Mouse (Mus musculus) limb, embryonic 12.5 days (tissue): ENCODE data around the gene D630045J12Rik. TPM values are rescaled to one million over a fixed set of nuclear protein-coding genes. Genes with fewer than 3 reads are reported as not detected.

Source experiments
- ATAC-seq: fragments of 200-750 bp; cut with Nextera tagmentation; 2 replicates; pipeline ENCODE4 v1.8.0; 2017; ENCODE audit warnings: low read depth, moderate TSS enrichment; ENCODE audit not compliant: insufficient number of reproducible peaks, insufficient read depth, low FRiP score, low TSS enrichment
- H3K27ac ChIP-seq: fragments of 300-500 bp; sonication (generic); 2 replicates; pipeline ENCODE4 v1.5.1; 2016; ENCODE audit warnings: mild to moderate bottlenecking, moderate library complexity
- H3K27me3 ChIP-seq: fragments of 300-500 bp; sonication (generic); 2 replicates; pipeline ENCODE4 v1.6.1; 2016; ENCODE audit warnings: mild to moderate bottlenecking, moderate library complexity
- H3K36me3 ChIP-seq: fragments of 300-500 bp; sonication (generic); 2 replicates; pipeline ENCODE4 v1.6.1; 2016; ENCODE audit warnings: mild to moderate bottlenecking, moderate library complexity
- H3K4me1 ChIP-seq: fragments of 300-500 bp; sonication (generic); replicated peaks from 2 replicates; pipeline ENCODE4 v1.6.1; 2016
- H3K4me2 ChIP-seq: fragments of 300-500 bp; sonication (generic); 2 replicates; pipeline ENCODE4 v1.6.1; 2016; ENCODE audit warnings: mild to moderate bottlenecking, moderate library complexity
- H3K4me3 ChIP-seq: fragments of 300-500 bp; sonication (generic); replicated peaks from 2 replicates; pipeline ENCODE4 v1.5.1; 2016; ENCODE audit warnings: mild to moderate bottlenecking
- H3K9ac ChIP-seq: fragments of 300-500 bp; sonication (generic); replicated peaks from 2 replicates; pipeline ENCODE4 v1.6.1; 2016; ENCODE audit warnings: mild to moderate bottlenecking, moderate library complexity
- H3K9me3 ChIP-seq: fragments of 300-500 bp; sonication (generic); 2 replicates; pipeline ENCODE4 v1.6.1; 2016; ENCODE audit warnings: mild to moderate bottlenecking, moderate library complexity
- whole genome bisulfite sequencing: fragments of 180-500 bp; shearing (Covaris S2); methylation state at CpG from one replicate; pipeline ENCODE4 v1.1.7; 2016; 5-methylcytosine and 5-hydroxymethylcytosine counted together
- polyA plus RNA-seq: library from polyadenylated mRNA; unstranded; fragments of >200 nt; fragmentation: Nextera tagmentation; extraction: Ambion mirVana; gene quantifications from 2 replicates; pipeline ENCODE4 v1.2.1, GENCODE M21; 2016

D630045J12Rik gene
- polyA plus RNA-seq, 1 experiment from 2014 or later, result 7.6 TPM

- Histone ChIP-seq H3K9me3 (no peaks in the 10 kb centered on the region), H3K36me3 (peaks cover 67% of the 10 kb centered on the region), H3K27ac (no peak overlapping the region), H3K4me3 (no peak overlapping the region), H3K9ac (no peak overlapping the region), H3K4me2 (no peak overlapping the region), H3K4me1 (peaks cover 15% of the 10 kb centered on the region), H3K27me3 (no peaks in the 10 kb centered on the region)
- ATAC-seq, result no peak
- WGBS, result 89% methylated on average over 8 of the region's 8 CpGs
These were observed 67.4 kb downstream of the D630045J12Rik start for GRCm38 (mm10) chr6:38186312-38186950.

- Histone ChIP-seq H3K4me2 (no peak overlapping the region), H3K27me3 (no peaks in the 10 kb centered on the region), H3K36me3 (peaks cover 72% of the 10 kb centered on the region), H3K4me3 (no peak overlapping the region), H3K9ac (no peak overlapping the region), H3K4me1 (peaks cover 24% of the 10 kb centered on the region), H3K27ac (0 out of 2 replicates have a peak overlapping the region, but pooled peaks have one; percentile 31), H3K9me3 (no peaks in the 10 kb centered on the region)
- ATAC-seq, result no peak
- 58% methylated on average over 8 of the region's 8 CpGs for WGBS
These were observed 69.0 kb downstream of the D630045J12Rik start for GRCm38 (mm10) chr6:38184791-38185190.

DNA sequence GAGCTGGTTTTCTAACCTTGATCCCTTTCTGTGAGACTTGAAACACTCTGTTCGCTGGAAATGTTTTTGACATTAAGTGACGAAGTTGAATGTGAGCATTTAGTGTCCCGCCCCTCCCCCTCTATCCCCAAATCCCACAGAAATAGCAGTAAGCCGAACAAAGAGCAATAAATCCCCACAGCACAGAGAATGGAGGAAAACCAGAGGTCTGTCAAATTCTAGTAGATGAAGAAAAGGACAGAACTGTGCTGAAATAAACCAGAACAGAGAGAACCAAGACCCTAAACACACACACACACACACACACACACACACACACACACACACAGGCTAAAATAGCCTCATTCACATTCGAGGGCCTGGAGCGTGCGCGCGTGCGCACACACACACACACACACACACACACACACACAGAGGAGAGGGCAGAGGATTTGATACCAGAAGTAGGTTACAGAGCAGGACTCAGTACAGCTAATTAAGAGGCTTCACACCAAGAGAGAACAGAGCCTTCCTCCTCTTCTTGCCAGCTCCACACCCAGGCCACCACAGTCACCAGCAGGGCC, 72.0 kb downstream of the D630045J12Rik start:
- H3K36me3 ChIP-seq, result peaks cover 75% of the 10 kb centered on the region
- H3K4me1 ChIP-seq, result peaks cover 24% of the 10 kb centered on the region
- no peak overlapping the region for H3K4me3 ChIP-seq
- H3K27me3 ChIP-seq, result no peaks in the 10 kb centered on the region
- peak overlapping the region; percentile 89 for H3K27ac ChIP-seq
- H3K9me3 ChIP-seq, result no peaks in the 10 kb centered on the region
- H3K9ac ChIP-seq, result 0 out of 2 replicates have a peak overlapping the region, but pooled peaks have one; percentile 32
- ATAC-seq, result peak; percentile 52
- WGBS, result 69% methylated on average over 9 of the region's 10 CpGs
- no peak overlapping the region for H3K4me2 ChIP-seq

DNA sequence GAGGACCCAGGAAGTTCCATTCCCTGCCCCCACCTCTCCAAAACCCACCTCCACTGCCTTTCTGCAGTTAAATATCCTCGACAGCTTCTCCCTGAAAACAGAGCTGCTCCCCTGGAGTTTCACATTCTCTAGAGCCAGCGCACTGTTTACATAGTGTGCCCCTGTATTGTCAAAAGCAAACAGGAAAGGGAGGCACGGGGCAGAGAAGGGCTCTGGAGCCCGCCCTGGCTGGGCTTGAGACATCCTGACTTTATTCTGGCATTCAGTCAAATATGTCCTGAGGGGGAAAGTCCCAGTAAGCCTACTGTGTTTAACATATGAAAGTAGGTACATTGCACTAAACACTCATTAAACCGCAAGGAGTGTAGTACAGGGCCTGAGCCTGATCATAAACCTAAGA, 73.1 kb downstream of the D630045J12Rik start:
- no peaks in the 10 kb centered on the region for H3K27me3 ChIP-seq
- H3K27ac ChIP-seq, result peak overlapping the region; percentile 89
- H3K4me2 ChIP-seq, result no peak overlapping the region
- no peaks in the 10 kb centered on the region for H3K9me3 ChIP-seq
- ATAC-seq, result no peak
- 67% methylated on average over 5 of the region's 5 CpGs for WGBS
- no peak overlapping the region for H3K9ac ChIP-seq
- H3K4me1 ChIP-seq, result peaks cover 24% of the 10 kb centered on the region
- H3K4me3 ChIP-seq, result no peak overlapping the region
- H3K36me3 ChIP-seq, result peaks cover 77% of the 10 kb centered on the region

DNA sequence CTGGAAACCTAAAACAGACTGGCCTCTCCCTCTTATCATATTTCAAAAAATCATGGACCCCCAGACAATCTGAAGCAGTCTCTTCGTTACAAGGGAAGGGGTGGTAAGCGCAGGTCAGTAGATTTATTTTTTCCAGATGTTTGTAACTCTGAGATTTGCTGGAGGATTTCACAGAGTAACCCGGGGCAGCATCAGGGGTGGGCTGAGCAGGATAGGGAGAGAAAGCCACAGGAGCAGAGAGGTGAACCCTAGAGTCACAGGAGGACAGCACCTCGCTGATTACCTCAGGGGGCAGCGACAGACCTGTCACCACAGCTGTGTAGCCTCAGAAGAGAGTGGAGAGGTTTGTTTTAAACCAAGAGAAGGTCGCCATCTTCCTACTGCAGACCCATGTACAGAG, 88.4 kb downstream of the D630045J12Rik start:
- no peaks in the 10 kb centered on the region; the same call in 1 of the 2 replicates for H3K9me3 ChIP-seq
- 17% methylated on average over 6 of the region's 6 CpGs for WGBS
- peaks cover 35% of the 10 kb centered on the region for H3K4me1 ChIP-seq
- H3K27ac ChIP-seq, result peak overlapping the region; percentile 83
- H3K27me3 ChIP-seq, result no peaks in the 10 kb centered on the region
- ATAC-seq, result peak; percentile 50
- H3K4me2 ChIP-seq, result peak overlapping the region; percentile 6
- no peak overlapping the region for H3K9ac ChIP-seq
- no peak overlapping the region for H3K4me3 ChIP-seq
- H3K36me3 ChIP-seq, result peaks cover 56% of the 10 kb centered on the region

DNA sequence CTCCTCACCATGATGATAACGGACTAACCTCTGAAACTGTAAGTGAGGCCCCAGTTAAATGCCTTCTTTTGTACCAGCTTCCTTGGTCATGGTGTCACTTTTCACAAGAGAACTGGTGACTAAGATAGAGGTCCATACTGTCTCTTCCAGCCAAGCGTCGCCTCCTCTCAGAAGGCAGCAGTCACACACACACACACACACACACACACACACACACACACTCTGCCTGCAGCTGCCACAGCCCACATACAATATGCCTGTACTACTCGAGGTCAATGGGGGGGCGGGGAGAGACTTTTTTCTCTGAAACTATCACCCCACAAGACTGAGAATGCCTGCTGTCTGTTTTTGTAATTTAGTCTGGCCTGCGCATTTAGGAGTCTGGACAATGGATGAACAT, 89.1 kb downstream of the D630045J12Rik start:
- Histone ChIP-seq H3K27ac (peak overlapping the region; percentile 83), H3K4me3 (no peak overlapping the region), H3K4me1 (peaks cover 37% of the 10 kb centered on the region), H3K36me3 (peaks cover 49% of the 10 kb centered on the region), H3K27me3 (no peaks in the 10 kb centered on the region), H3K4me2 (peak overlapping the region; percentile 6; the same call in 1 of the 2 replicates), H3K9ac (no peak overlapping the region), H3K9me3 (no peaks in the 10 kb centered on the region; the same call in 1 of the 2 replicates)
- 76% methylated on average over 6 of the region's 6 CpGs for WGBS
- no peak for ATAC-seq

DNA sequence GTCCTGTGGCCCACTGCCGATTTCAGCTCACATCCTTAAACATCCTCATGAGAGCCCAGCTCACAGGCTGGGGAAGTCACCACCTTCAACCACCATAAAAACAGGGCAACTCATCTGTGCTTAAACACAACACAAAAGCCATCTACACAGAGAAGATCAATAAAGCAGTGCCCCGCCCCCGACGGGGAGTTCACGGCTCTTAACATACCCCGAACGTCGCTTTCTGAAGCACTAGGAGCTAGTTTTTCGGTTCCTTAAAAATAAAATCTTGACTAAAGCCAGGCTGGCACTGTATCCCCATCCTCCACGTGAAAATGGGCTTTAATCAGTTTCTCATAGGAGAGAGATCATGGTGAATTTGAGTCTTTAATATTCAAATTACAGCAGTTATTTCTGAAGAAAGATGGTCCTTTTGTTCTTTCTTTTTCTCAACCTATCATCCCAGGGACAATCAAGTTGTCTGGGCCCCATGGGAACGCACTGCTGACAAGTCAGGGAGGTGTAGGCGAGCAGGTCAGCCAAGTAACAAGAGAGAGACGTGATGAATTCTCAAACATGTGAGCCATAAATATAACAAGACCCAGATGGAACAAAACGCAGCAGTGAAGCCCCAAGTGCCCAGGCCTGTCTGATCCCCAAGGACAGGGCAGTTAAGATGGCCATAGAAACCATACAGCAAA, 90.8 kb downstream of the D630045J12Rik start:
- H3K4me2 ChIP-seq, result no peak overlapping the region
- H3K4me3 ChIP-seq, result no peak overlapping the region
- no peak for ATAC-seq
- H3K4me1 ChIP-seq, result peaks cover 37% of the 10 kb centered on the region
- no peak overlapping the region for H3K9ac ChIP-seq
- H3K9me3 ChIP-seq, result no peaks in the 10 kb centered on the region; the same call in 1 of the 2 replicates
- no peaks in the 10 kb centered on the region for H3K27me3 ChIP-seq
- 46% methylated on average over 14 of the region's 14 CpGs for WGBS
- no peak overlapping the region for H3K27ac ChIP-seq
- H3K36me3 ChIP-seq, result peaks cover 37% of the 10 kb centered on the region

DNA sequence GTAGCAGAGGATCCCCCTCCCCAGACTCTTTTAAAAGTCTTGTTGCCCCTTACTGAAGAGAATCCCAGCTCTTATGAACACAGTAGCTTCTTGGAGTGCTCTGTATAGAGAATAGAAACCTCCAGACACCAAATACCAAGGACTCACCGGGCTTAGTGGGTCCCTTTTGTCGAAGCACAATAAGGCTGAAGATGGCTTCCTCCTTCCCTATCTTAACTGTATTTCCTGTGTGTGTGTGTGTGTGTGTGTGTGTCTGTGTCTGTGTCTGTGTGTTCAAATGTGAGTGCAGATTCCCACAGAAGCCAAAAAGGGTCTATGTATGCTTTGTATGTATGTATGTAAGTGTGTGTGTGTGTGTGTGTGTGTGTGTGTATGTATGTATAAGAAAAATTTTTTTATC, 93.3 kb downstream of the D630045J12Rik start:
- Histone ChIP-seq H3K4me1 (peaks cover 31% of the 10 kb centered on the region), H3K9ac (no peak overlapping the region), H3K36me3 (peaks cover 45% of the 10 kb centered on the region), H3K9me3 (no peaks in the 10 kb centered on the region; the same call in 1 of the 2 replicates), H3K4me3 (no peak overlapping the region), H3K4me2 (no peak overlapping the region), H3K27me3 (no peaks in the 10 kb centered on the region), H3K27ac (peak overlapping the region; percentile 77)
- 66% methylated on average over 2 of the region's 2 CpGs for WGBS
- no peak for ATAC-seq

DNA sequence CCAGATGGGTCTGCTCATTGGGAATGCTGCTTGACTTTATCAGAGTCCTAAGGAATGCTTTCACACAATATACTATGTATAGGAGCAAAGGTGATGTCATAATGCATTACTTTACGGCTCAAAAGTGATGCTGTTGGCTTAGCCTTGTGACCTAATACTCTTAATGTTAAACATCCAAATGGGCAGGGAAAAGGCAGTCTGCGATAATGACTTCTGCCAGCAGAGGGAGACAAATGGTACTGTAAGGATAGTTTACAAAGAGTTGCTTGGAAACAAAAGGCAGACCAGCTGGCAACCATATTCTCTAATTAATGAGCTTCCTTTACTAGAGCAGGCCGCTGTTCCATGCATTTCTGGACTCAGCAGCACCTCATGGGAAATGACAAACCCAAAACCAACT, 93.7 kb downstream of the D630045J12Rik start:
- WGBS, result 13% methylated on average over 3 of the region's 3 CpGs

DNA sequence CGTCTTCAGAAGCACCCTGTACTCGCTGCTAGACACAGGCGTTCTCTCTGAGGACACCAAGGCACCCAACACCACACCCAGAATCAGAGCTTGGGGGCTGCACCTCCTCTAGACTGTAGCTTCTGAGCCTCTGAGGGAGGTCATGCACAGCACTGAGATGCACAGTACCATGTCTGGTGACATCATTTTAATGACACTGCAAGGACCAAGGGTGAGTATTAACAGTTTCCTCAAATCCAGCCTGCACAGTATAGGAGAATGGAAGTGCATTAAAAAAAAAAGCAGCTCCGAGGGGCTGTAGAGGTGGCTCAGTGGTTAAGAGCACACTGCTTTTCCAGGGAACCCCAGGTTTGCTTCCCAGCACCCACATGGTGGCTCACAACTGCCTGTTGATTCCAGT, 94.2 kb downstream of the D630045J12Rik start:
- Histone ChIP-seq H3K9ac (no peak overlapping the region), H3K9me3 (no peaks in the 10 kb centered on the region; the same call in 1 of the 2 replicates), H3K4me2 (no peak overlapping the region), H3K36me3 (peaks cover 49% of the 10 kb centered on the region), H3K4me3 (no peak overlapping the region), H3K4me1 (peaks cover 21% of the 10 kb centered on the region), H3K27me3 (no peaks in the 10 kb centered on the region), H3K27ac (no peak overlapping the region)
- 84% methylated on average over 4 of the region's 4 CpGs for WGBS
- ATAC-seq, result no peak

More for the DNA sequence above, 93.7 kb downstream of the D630045J12Rik start:
- H3K4me1 ChIP-seq, result peaks cover 26% of the 10 kb centered on the region
- no peak overlapping the region for H3K9ac ChIP-seq
- peaks cover 49% of the 10 kb centered on the region for H3K36me3 ChIP-seq
- H3K4me2 ChIP-seq, result no peak overlapping the region
- H3K4me3 ChIP-seq, result no peak overlapping the region
- peak overlapping the region; percentile 77 for H3K27ac ChIP-seq
- H3K9me3 ChIP-seq, result no peaks in the 10 kb centered on the region; the same call in 1 of the 2 replicates
- no peaks in the 10 kb centered on the region for H3K27me3 ChIP-seq
- ATAC-seq, result peak; percentile 50; the same call in 1 of the 2 replicates

- Histone ChIP-seq H3K9me3 (no peaks in the 10 kb centered on the region), H3K4me2 (no peak overlapping the region), H3K27ac (no peak overlapping the region), H3K4me1 (peaks cover 9% of the 10 kb centered on the region), H3K4me3 (no peak overlapping the region), H3K36me3 (peaks cover 51% of the 10 kb centered on the region), H3K9ac (no peak overlapping the region), H3K27me3 (no peaks in the 10 kb centered on the region)
- WGBS, result 87% methylated on average over 16 of the region's 16 CpGs
- no peak for ATAC-seq
These were observed 95.9 kb downstream of the D630045J12Rik start for GRCm38 (mm10) chr6:38157925-38158324.
